Mouse (Mus musculus): ENCODE measurements around the gene Mfsd4a. TPM values are rescaled to one million over a fixed set of nuclear protein-coding genes. Genes with fewer than 3 reads are reported as not detected.

Mfsd4a gene
- total RNA-seq, 4 experiments from 2014 or later = 11.6 to 17.4 (median 14.7) TPM

DNA sequence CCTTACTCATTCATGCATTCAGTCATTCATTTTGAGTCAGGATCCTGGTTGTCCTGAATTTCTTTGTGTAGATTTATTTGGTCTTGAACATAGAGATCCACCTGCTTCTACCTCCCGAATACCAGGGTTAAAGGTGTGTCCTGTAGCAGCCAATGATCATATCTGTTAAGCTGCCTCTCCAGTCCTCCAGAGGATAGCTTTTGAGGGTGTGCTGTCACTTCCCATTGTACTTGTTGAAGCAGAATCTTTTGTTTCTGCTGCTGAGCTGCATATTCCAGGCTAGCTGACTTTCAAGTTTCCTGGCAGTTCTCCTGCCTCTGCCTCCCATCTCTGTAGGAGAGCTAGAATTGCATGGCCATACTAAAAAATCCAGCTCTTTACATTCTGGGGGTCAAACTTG lies 51.2 kb downstream of the Mfsd4a start:
- no peak for DNase-seq (ENCODE audit: low spot score in 2 of 2)

- no peak for DNase-seq (ENCODE audit: low spot score in 2 of 2)
These were observed 53.1 kb downstream of the Mfsd4a start for GRCm38 (mm10) chr1:132014800-132015199.

GRCm38 (mm10) chr1:132012861-132013260 lies 55.0 kb downstream of the Mfsd4a start:
- no peak for DNase-seq (ENCODE audit: low spot score in 2 of 2)

- DNase-seq (ENCODE audit: low spot score in 2 of 2) = no peak
These were observed 56.1 kb downstream of the Mfsd4a start for GRCm38 (mm10) chr1:132011785-132012184.

- no peak for DNase-seq (ENCODE audit: low spot score in 2 of 2)
These were observed 57.0 kb downstream of the Mfsd4a start for GRCm38 (mm10) chr1:132010632-132011501.

- no peak for DNase-seq (ENCODE audit: low spot score in 2 of 2)
These were observed 58.8 kb downstream of the Mfsd4a start for GRCm38 (mm10) chr1:132008881-132009644.

GRCm38 (mm10) chr1:132007828-132008827 lies 59.7 kb downstream of the Mfsd4a start:
- DNase-seq (ENCODE audit: low spot score in 2 of 2) = peak; percentile 71 to 73

GRCm38 (mm10) chr1:132007282-132007815 lies 60.5 kb downstream of the Mfsd4a start, which contains the start of gene Elk4:
Gene Elk4, plus strand, starts transcription at chr1:132007607.
- peak; percentile 91 for DNase-seq (ENCODE audit: low spot score in 2 of 2)

GRCm38 (mm10) chr1:132006721-132007120 lies 61.1 kb downstream of the Mfsd4a start:
- DNase-seq (ENCODE audit: low spot score in 2 of 2) = no peak

GRCm38 (mm10) chr1:132006046-132006445 lies 61.8 kb downstream of the Mfsd4a start:
- no peak for DNase-seq (ENCODE audit: low spot score in 2 of 2)

DNA sequence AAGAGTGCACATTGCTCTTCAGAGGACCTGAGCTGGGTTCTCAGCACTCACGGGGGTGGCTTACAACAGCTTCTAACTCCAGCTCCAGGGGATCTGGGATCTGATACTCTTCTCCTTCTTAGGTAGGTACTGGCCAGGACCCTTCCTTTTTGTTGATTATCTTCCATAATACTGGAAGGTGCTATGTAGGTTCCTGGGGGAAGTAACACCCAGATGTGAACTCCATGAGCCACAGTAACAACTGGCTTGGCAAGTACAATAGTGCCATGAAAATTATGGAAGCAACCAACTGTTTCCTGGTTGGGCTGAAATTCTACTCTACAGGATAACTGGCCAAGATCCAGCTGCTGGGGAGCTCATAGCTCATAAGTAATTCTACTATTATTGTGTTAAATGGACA lies 62.4 kb downstream of the Mfsd4a start:
- no peak for DNase-seq (ENCODE audit: low spot score in 2 of 2)

GRCm38 (mm10) chr1:132004574-132005180 lies 63.2 kb downstream of the Mfsd4a start:
- DNase-seq (ENCODE audit: low spot score in 2 of 2) = no peak

GRCm38 (mm10) chr1:132003817-132004216 lies 64.0 kb downstream of the Mfsd4a start:
- no peak for DNase-seq (ENCODE audit: low spot score in 2 of 2)

- no peak for DNase-seq (ENCODE audit: low spot score in 2 of 2)
These were observed 64.8 kb downstream of the Mfsd4a start for GRCm38 (mm10) chr1:132003111-132003510.

DNA sequence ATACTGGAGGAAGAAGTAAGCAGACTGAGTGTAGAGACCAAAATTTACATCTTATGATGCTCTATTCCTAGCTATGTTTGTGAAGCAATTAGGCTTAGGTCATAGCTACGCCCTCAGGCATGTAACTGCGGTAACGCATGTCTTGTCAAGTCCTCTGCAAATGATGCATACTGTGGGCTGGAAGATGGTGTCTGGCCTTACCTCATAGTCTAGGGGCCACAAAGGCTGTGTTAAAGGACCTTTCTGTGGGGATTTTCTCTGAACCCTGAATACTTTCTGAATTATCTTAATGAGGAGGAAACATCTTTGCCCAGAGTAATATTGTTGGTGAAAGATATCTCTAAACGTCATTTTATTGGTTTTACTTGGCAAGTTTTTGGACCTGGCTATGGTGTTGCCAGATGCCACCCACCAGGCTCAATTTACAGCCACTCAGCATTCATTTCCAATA lies 66.0 kb downstream of the Mfsd4a start:
- DNase-seq (ENCODE audit: low spot score in 2 of 2) = no peak

GRCm38 (mm10) chr1:132000506-132000905 lies 67.4 kb downstream of the Mfsd4a start:
- DNase-seq (ENCODE audit: low spot score in 2 of 2) = no peak

DNA sequence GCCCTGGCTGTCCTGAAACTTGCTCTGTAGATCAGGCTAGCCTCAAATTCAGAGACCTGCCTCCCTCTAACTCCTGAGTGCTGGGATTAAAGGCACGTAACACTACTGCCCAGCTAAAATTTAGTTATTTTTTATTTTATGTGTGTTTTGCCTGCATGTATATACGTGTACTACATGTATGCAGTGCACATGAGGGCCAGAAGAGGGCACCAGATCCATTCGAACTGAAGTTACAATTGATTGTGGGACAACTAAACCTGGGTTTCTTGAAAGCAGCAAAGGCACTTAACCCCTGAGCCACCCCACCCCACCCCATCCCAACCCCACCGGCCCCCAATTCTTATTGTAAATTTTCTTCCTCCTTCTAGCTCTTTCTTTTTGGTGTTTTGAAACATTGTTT lies 72.8 kb downstream of the Mfsd4a start:
- DNase-seq (ENCODE audit: low spot score in 2 of 2) = peak; percentile 36 to 43

DNA sequence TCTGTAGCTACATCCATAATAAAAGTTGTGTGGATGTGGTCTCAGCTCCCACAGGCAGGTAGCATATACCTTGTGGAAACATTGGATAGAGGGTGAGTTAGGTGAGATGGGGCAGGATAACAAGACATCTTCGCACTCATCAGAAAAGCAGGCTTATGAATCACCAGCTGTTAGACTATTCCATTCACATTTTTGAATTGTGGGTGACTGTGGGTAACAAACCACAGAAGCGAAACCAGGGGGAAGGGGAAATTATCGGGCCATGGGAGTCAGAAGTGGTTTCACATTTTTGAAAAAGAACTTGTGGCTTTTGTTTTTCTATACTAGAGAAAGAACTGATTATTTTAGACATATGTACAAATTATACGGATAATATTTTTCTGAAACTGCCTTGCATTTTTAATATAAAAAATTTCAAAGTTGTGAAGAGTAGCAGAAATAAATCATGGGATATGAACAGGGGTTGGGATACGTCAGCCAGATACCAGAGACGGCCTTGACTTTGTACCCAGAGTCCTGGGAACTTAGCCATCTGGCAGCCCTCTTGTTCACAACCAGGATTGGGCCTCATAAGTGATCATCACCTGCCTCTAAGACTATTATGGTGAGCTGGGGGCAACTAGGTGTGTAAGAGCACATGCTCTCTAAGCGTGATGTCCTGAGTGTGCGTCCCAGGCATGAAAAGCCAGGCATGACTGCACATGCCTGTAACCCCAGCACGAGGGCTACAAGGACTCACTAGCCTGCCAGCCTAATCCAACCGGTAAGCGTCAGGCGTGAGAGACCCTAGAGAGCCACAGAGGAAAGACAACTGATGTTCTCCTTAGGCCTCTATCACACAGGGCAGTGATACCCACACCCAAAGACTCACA lies 74.5 kb downstream of the Mfsd4a start:
- peak; percentile 50 to 69 for DNase-seq (ENCODE audit: low spot score in 2 of 2)

DNA sequence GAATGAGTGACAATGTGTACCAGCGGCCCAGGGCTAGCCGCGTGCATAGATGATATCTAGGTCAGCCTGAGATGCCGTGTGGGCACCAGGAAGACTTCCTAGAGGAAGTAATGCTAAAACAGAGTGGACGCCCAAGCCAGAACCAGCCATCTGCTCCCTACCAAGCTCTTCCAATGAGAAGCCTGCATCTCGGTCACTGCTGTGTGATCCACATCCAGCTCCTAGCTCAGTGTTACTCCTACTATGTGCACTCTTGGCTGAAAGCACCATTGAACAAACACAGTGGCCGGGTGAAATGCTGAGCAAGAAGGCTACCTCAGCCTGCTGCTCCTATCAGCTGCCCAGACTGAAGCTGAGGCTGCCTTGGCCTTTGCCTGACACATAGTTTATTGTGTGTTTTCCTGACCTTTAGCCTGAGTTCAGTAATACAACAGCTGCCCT lies 75.3 kb downstream of the Mfsd4a start:
- no peak for DNase-seq (ENCODE audit: low spot score in 2 of 2)

All from gastrocnemius, adult 8-10 months (tissue).